Mouse (Mus musculus) hematopoietic stem cell, adult 5-6 weeks (primary cell): ENCODE measurements around the gene Fstl4. TPM values are rescaled to one million over a fixed set of nuclear protein-coding genes. Genes with fewer than 3 reads are reported as not detected.
A peak's percentile ranks its signal among the peaks of the same experiment; 100 is the strongest.

Source experiments
- ATAC-seq, 2 experiments: fragments of 125-278 bp in 1 of 2; replicated peaks in 1 of 2; 2 replicates each; pipeline ENCODE4 v1.8.0; 2016 to 2017; ENCODE audit warnings: inconsistent platforms in 2 of 2, mild to moderate bottlenecking in 2 of 2, moderate number of reproducible peaks in 2 of 2, low read depth in 1 of 2, moderate TSS enrichment in 1 of 2; ENCODE audit not compliant: low FRiP score in 2 of 2, poor library complexity in 2 of 2, severe bottlenecking in 2 of 2, insufficient read depth in 1 of 2, low TSS enrichment in 1 of 2
- total RNA-seq: library from RNA; stranded (forward); fragments of 172-1452, 232-1000 nt; gene quantifications from 2 replicates; pipeline ENCODE4 v1.2.3, GENCODE M21; 2017

Fstl4 gene
- not detected in 2 replicates for total RNA-seq

DNA sequence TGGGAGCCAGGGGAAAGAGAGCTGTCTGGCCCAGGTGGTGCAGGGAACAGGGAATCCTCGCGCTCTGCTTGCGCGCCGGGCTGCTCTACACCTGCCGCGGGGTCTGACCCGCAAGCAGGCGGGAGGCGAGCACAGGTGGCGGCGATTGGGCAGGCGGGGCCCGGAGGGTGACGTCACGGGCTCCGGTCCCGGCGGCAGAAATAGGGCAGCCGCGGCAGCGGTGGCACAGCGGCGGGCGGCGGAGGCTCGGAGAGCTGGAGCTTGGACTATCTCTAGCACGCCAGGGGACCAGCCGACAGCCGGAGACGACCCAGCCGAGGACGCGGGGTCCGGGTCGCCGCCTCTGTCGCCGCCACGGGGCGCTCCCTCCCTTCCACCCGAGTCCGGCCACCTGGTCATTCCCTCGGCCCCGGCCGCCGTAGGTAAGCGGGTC is at the start of gene Fstl4:
TSS of gene Fstl4 (plus strand) at position 174 of the 433 bp plus-strand sequence.
- ATAC-seq = peak in 1 of 2 experiments; percentile 30; a peak in 1 of 4 replicates

- ATAC-seq = no peak
These were observed 45.9 kb upstream of the Fstl4 start for GRCm38 (mm10) chr11:52718570-52718969.

DNA sequence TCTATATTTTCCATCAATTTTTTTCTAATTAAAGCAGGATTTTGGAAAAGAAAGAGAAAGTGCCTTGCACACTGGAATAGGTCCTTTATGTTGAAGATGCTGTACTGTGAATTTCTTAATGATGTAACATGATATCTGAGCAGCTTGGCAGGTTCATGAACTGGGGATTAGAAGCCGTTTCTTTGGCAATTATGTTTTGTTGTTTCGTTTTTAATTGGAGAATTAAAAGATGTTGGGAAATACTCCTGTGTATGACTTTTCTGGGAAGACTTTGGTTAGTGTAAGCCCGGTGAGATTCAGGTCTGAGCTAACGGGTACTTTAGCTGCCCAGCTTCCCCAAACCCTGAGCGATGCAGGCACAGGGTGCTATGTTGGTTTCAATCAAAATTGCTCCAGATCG is 43.3 kb upstream of the Fstl4 start:
- ATAC-seq = no peak

- no peak for ATAC-seq
These were observed 41.7 kb upstream of the Fstl4 start for GRCm38 (mm10) chr11:52722706-52723105.

GRCm38 (mm10) chr11:52726001-52726400 is 38.4 kb upstream of the Fstl4 start:
- no peak for ATAC-seq

- no peak for ATAC-seq
These were observed 36.0 kb upstream of the Fstl4 start for GRCm38 (mm10) chr11:52728479-52728878.

GRCm38 (mm10) chr11:52729890-52730289 is 34.5 kb upstream of the Fstl4 start:
- ATAC-seq = no peak

DNA sequence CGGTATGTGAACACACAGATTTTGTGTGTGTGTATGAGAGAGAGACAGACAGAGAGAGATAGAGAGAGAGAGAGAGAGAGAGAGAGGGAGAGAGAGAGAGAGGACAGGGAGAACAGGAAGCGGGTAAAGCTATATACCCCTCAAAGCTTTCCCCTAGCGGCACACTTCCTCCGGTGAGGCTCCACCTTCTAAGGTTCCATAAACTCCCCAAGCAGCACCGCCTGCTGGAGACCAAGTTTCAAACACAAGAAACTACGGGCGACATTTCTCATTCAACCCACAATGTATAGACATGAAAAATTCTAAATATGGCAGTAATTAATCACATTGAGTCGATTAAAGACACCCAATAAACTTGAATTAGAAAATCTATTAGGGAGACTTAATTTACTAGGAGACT is 32.5 kb upstream of the Fstl4 start:
- no peak for ATAC-seq

GRCm38 (mm10) chr11:52734493-52735195 is 29.8 kb upstream of the Fstl4 start:
- ATAC-seq = no peak

GRCm38 (mm10) chr11:52739187-52739586 is 25.2 kb upstream of the Fstl4 start:
- no peak for ATAC-seq

- no peak for ATAC-seq
These were observed 24.0 kb upstream of the Fstl4 start for GRCm38 (mm10) chr11:52740466-52740865.

GRCm38 (mm10) chr11:52743956-52744355 is 20.5 kb upstream of the Fstl4 start:
- ATAC-seq = 0 out of 4 replicates have a peak, but pooled peaks of 1 of the 2 experiments have one; percentile 27

DNA sequence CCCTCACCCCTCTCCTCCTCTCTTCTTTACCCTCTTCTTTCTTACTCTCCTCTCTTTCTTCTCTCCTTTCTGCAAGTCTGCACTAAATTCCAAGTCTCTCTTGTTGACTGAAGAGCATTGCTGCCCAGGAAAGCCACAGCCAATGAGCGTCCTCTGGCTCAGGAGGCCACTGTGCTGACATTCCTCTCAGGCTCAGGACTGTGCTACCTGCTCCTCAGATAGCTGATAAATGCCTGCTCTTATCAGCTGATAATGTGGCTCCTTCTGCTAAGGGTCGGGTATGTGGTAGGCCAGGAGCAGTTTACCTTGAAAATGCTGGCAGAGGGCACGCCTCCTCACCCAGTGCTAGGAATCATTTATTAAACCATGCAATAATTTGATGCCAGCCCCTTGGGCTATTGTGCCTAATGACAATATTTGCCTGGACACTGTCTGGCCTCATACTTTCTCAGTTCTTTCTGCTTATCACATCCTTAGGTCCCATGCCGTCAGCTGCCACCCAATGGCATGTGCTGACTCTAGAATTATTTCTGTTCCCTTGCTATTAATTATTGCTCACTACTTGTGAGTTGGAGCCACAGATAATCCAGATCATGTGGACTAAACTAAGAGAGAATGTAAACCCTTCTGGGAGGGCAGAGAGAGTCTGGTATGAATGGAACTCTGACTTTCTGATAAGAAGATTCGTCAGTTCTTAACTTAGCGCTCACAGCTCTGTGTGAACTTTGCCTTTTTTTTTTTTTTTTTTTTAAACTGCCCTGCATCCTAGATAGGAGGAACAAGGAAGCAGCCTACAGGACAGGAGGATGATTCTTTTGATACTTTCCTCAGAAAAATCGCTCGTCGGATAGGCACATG is 19.6 kb upstream of the Fstl4 start:
- ATAC-seq = no peak

DNA sequence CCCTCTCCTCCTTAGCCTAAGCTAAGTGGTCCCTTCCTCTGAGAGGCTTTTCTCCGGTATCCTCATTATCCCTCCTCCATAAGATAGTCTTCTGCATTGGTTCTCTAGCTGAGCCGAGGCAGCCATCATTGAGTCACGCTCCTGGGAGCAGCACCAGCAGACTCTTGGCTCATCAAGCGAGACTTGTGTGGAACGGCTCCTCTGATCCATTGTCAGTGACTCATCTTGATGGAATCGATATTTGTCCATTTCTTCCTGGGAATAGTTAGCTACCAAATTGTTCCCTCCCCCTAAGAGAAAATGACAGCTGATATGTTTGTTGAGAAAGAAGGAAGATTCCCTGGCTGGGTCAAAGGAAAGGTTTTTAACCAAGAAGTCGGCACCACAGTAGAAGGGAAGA is 17.2 kb upstream of the Fstl4 start:
- no peak for ATAC-seq

DNA sequence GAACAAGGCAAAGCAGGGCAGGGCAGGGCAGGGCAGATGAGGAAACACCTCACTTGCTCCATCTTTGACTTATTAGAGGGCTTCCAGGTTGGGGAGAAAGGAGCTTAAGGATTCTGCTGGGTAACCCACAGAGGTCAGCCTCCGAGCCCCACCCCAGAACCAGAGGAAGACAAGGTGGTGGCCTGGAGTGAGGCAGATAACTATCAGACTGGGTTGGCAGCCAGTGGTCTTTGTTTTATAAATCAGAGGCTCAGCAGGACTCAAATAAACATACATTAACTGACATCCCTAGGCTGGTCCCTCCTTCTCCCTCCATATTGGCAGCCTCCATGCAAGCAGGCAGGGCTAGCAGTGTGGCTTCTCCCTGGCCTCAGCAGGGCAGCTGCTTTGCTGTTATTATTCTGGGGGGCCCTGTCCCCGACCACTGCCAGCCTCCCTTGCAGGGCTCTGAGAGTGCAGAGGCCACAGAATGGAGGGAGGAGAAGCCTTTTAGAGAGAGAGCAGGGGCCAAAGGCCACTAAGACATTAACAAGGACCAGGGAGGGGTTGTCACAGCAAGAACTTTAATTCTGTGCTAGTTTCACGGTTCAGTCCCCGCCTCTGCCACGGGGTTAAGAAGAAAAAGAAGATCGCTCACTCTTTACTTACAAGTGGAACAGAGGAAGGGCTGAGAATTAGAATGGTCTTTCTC is 16.5 kb upstream of the Fstl4 start:
- no peak for ATAC-seq

GRCm38 (mm10) chr11:52749988-52750387 is 14.4 kb upstream of the Fstl4 start:
- ATAC-seq = no peak; a peak in 1 of 4 replicates

DNA sequence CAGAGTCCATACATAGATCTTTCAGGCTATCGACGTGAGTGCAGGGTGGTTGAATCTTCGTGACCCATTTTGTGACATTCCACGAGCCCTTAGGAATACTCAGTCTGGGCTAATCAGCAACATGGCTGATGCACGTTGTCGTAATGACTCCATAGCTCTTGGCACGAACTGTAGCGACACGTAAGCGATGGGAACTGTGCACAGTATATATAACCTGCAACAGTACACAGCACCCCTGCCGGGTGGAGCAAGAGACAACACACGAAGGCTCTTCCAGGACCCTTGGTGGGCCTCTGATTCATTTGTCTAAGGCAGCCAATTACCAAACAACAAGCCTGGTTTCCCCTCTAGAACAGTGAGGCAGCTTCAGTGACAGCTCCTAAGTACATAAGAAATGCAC is 11.9 kb upstream of the Fstl4 start:
- no peak for ATAC-seq

- ATAC-seq = no peak
These were observed 11.2 kb upstream of the Fstl4 start for GRCm38 (mm10) chr11:52753261-52753660.
